Comparison of ENCODE assay signal across 7 mouse cellular contexts in genomic region chr13:76759832-76760490, GRCm38 (mm10).
DNase-seq lines count a peak whose midpoint lies in the region; ATAC-seq and TF ChIP-seq lines count a peak whose summit lies in the region.

No protein-coding gene starts in this region.

- no peak overlapping the region for H3K4me2 ChIP-seq in liver, embryonic 11.5 days
- H3K4me2 ChIP-seq in kidney, postnatal 0 days (ENCODE audit: low read length) = no peak overlapping the region
- H3K4me2 ChIP-seq in lung, embryonic 14.5 days = no peak overlapping the region

- no peaks in the 10 kb centered on the region for H3K36me3 ChIP-seq in liver, adult 2 months (ENCODE audit: control insufficient read depth, insufficient read depth, low read length)
- no peaks in the 10 kb centered on the region for H3K36me3 ChIP-seq in liver, embryonic 11.5 days (ENCODE audit: control insufficient read depth, insufficient read depth, low read length)
- no peaks in the 10 kb centered on the region for H3K36me3 ChIP-seq in kidney, postnatal 0 days (ENCODE audit: insufficient read depth, low read length)
- no peaks in the 10 kb centered on the region for H3K36me3 ChIP-seq in lung, embryonic 14.5 days (ENCODE audit: insufficient read depth)

- peak; percentile 8 for DNase-seq in liver, adult 2 months (ENCODE audit: extremely low read depth, low read depth, low spot score)
- DNase-seq in liver, embryonic 11.5 days (ENCODE audit: low spot score) = no peak
- peak; percentile 55 for DNase-seq in ZHBTc4 (ENCODE audit: low read depth, low spot score)
- peak; percentile 84 for DNase-seq in embryo, embryonic 11 days
- peak; percentile 63 for DNase-seq in kidney, postnatal 0 days (ENCODE audit: low spot score)
- peak; percentile 86 for DNase-seq in lung, embryonic 14.5 days
- DNase-seq in right cerebral cortex, adult 2 months (ENCODE audit: low spot score in 2 of 2) = peak; percentile 50 to 76

- H3K79me2 ChIP-seq in liver, adult 2 months (ENCODE audit: control insufficient read depth, insufficient read depth, low read length) = no peaks in the 10 kb centered on the region

- no peaks in the 10 kb centered on the region for H3K27me3 ChIP-seq in liver, adult 2 months (ENCODE audit: control insufficient read depth, insufficient read depth, low read length)
- H3K27me3 ChIP-seq in liver, embryonic 11.5 days (replicated peaks; ENCODE audit: control insufficient read depth, insufficient read depth, low read length) = no peaks in the 10 kb centered on the region
- H3K27me3 ChIP-seq in kidney, postnatal 0 days (ENCODE audit: insufficient read depth, low read length) = no peaks in the 10 kb centered on the region
- no peaks in the 10 kb centered on the region for H3K27me3 ChIP-seq in lung, embryonic 14.5 days (ENCODE audit: insufficient read depth, low read length)

- no peak overlapping the region for H3K9ac ChIP-seq in liver, adult 2 months (ENCODE audit: low read depth, low read length)
- no peak overlapping the region for H3K9ac ChIP-seq in liver, embryonic 11.5 days (ENCODE audit: low read depth, low read length)
- H3K9ac ChIP-seq in kidney, postnatal 0 days (ENCODE audit: low read depth, low read length) = no peak overlapping the region
- no peak overlapping the region for H3K9ac ChIP-seq in lung, embryonic 14.5 days

- ATAC-seq in liver, embryonic 11.5 days (replicated peaks; ENCODE audit: low FRiP score) = no peak
- ATAC-seq in kidney, postnatal 0 days (replicated peaks; ENCODE audit: low FRiP score, low read depth) = no peak
- ATAC-seq in lung, embryonic 14.5 days (ENCODE audit: insufficient read depth) = peak; percentile 35; the same call in 1 of the 2 replicates

- no peak for TF ChIP-seq POLR2A in liver, adult 2 months (IDR thresholded peaks at IDR 0.05; ENCODE audit: extremely low read depth, insufficient read depth, low read length)

- H3K4me3 ChIP-seq in liver, adult 2 months (ENCODE audit: insufficient read depth, low read depth, low read length) = no peak overlapping the region
- no peak overlapping the region for H3K4me3 ChIP-seq in liver, embryonic 11.5 days (ENCODE audit: low read depth, low read length)
- no peak overlapping the region for H3K4me3 ChIP-seq in kidney, postnatal 0 days (replicated peaks; ENCODE audit: low read depth, low read length)
- H3K4me3 ChIP-seq in lung, embryonic 14.5 days (ENCODE audit: low read depth, low read length) = no peak overlapping the region

- no peak; the same call in 1 of the 2 replicates for TF ChIP-seq CTCF in liver, adult 2 months (IDR thresholded peaks at IDR 0.05; ENCODE audit: low read depth, low read length)
- TF ChIP-seq CTCF in kidney, postnatal 0 days (IDR thresholded peaks at IDR 0.05; ENCODE audit: low read depth) = peak; percentile 85
- TF ChIP-seq CTCF in lung, embryonic 14.5 days (IDR thresholded peaks at IDR 0.05; ENCODE audit: low read depth) = peak; percentile 76

- no peaks in the 10 kb centered on the region for H3K4me1 ChIP-seq in liver, adult 2 months (ENCODE audit: control insufficient read depth, insufficient read depth, low read length)
- no peaks in the 10 kb centered on the region for H3K4me1 ChIP-seq in liver, embryonic 11.5 days (replicated peaks; ENCODE audit: control insufficient read depth, insufficient read depth, low read length)
- H3K4me1 ChIP-seq in kidney, postnatal 0 days (replicated peaks; ENCODE audit: insufficient read depth, low read length) = no peaks in the 10 kb centered on the region
- H3K4me1 ChIP-seq in lung, embryonic 14.5 days (ENCODE audit: insufficient read depth) = no peaks in the 10 kb centered on the region

- no peak overlapping the region for H3K27ac ChIP-seq in liver, adult 2 months (replicated peaks; ENCODE audit: insufficient read depth, low read depth, low read length)
- H3K27ac ChIP-seq in liver, embryonic 11.5 days (ENCODE audit: low read depth, low read length) = no peak overlapping the region
- no peak overlapping the region for H3K27ac ChIP-seq in kidney, postnatal 0 days
- no peak overlapping the region for H3K27ac ChIP-seq in lung, embryonic 14.5 days (ENCODE audit: low read depth)

- WGBS in liver, adult 2 months = 36% methylated on average over 6 of the region's 6 CpGs
- WGBS in liver, embryonic 11.5 days = 40% methylated on average over 6 of the region's 6 CpGs
- 28% methylated on average over 6 of the region's 6 CpGs for WGBS in kidney, postnatal 0 days
- 18% methylated on average over 6 of the region's 6 CpGs for WGBS in lung, embryonic 14.5 days

- H3K9me3 ChIP-seq in liver, embryonic 11.5 days (ENCODE audit: control insufficient read depth, low read length) = no peaks in the 10 kb centered on the region
- no peaks in the 10 kb centered on the region for H3K9me3 ChIP-seq in kidney, postnatal 0 days (replicated peaks; ENCODE audit: low read length)
- no peaks in the 10 kb centered on the region for H3K9me3 ChIP-seq in lung, embryonic 14.5 days (ENCODE audit: low read depth, low read length)
